Mouse (Mus musculus): ENCODE measurements around the gene Cops9. TPM values are rescaled to one million over a fixed set of nuclear protein-coding genes. Genes with fewer than 3 reads are reported as not detected.

The Cops9 gene
- polyA plus RNA-seq, 1 experiment from 2014 or later = 661 TPM

Other genes with a start within 250 kb of the Cops9 start
- 343 and 359 TPM in 2 replicates for gene Ndufa10, start 168.1 kb downstream of the Cops9 start, polyA plus RNA-seq (2015; fragmentation: Nextera tagmentation; extraction: Ambion mirVana)
- not detected in 2 replicates for gene Olfr1416, start 156.9 kb downstream of the Cops9 start, polyA plus RNA-seq (2015; fragmentation: Nextera tagmentation; extraction: Ambion mirVana)
- not detected in 2 replicates for gene Olfr1415, start 145.9 kb downstream of the Cops9 start, polyA plus RNA-seq (2015; fragmentation: Nextera tagmentation; extraction: Ambion mirVana)
- not detected in 2 replicates for gene Olfr1414, start 123.3 kb downstream of the Cops9 start, polyA plus RNA-seq (2015; fragmentation: Nextera tagmentation; extraction: Ambion mirVana)
- gene Olfr1413, start 70.7 kb downstream of the Cops9 start, polyA plus RNA-seq (2015; fragmentation: Nextera tagmentation; extraction: Ambion mirVana) = not detected in 2 replicates
- gene Olfr1412, start 56.2 kb downstream of the Cops9 start, polyA plus RNA-seq (2015; fragmentation: Nextera tagmentation; extraction: Ambion mirVana) = not detected in 2 replicates
- not detected in 2 replicates for gene Olfr1411, start 47.6 kb downstream of the Cops9 start, polyA plus RNA-seq (2015; fragmentation: Nextera tagmentation; extraction: Ambion mirVana)
- not detected in 2 replicates for gene Olfr1410, start 36.2 kb downstream of the Cops9 start, polyA plus RNA-seq (2015; fragmentation: Nextera tagmentation; extraction: Ambion mirVana)
- not detected in 2 replicates for gene Olfr12, start 24.2 kb downstream of the Cops9 start, polyA plus RNA-seq (2015; fragmentation: Nextera tagmentation; extraction: Ambion mirVana)
- gene Otos, start 6.9 kb upstream of the Cops9 start, polyA plus RNA-seq (2015; fragmentation: Nextera tagmentation; extraction: Ambion mirVana) = 0.33 and 0.73 TPM in 2 replicates
- gene Gpc1, start 189.7 kb upstream of the Cops9 start, polyA plus RNA-seq (2015; fragmentation: Nextera tagmentation; extraction: Ambion mirVana) = 63.1 and 64.6 TPM in 2 replicates

All from neural tube, embryonic 15.5 days (tissue).